Mouse (Mus musculus): ENCODE data around the gene Rbpj. TPM values are rescaled to one million over a fixed set of nuclear protein-coding genes. Genes with fewer than 3 reads are reported as not detected.
A peak's percentile ranks its signal among the peaks of the same experiment; 100 is the strongest.

Rbpj gene
- polyA plus RNA-seq, 1 experiment, result 5.2 TPM

GRCm38 (mm10) chr5:53577272-53577889 is 111.4 kb downstream of the Rbpj start:
- WGBS, result 73% methylated on average over 10 of the region's 10 CpGs
- Histone ChIP-seq H3K27me3 (ENCODE audit: control insufficient read depth, insufficient read depth, low read length) (no peaks in the 10 kb centered on the region), H3K27ac (ENCODE audit: insufficient read depth, low read depth, low read length) (no peak overlapping the region), H3K4me3 (ENCODE audit: low read depth, low read length) (no peak overlapping the region), H3K4me1 (ENCODE audit: control insufficient read depth, insufficient read depth, insufficient read length, low read length) (no peaks in the 10 kb centered on the region), H3K36me3 (ENCODE audit: control insufficient read depth, insufficient read depth, low read length) (no peaks in the 10 kb centered on the region)
- TF ChIP-seq POLR2A (IDR thresholded peaks at IDR 0.05; ENCODE audit: low read depth, low read length) (no peak), CTCF (IDR thresholded peaks at IDR 0.05; ENCODE audit: extremely low read depth, insufficient read length, insufficient replicate concordance, low read depth, low read length) (no peak)

DNA sequence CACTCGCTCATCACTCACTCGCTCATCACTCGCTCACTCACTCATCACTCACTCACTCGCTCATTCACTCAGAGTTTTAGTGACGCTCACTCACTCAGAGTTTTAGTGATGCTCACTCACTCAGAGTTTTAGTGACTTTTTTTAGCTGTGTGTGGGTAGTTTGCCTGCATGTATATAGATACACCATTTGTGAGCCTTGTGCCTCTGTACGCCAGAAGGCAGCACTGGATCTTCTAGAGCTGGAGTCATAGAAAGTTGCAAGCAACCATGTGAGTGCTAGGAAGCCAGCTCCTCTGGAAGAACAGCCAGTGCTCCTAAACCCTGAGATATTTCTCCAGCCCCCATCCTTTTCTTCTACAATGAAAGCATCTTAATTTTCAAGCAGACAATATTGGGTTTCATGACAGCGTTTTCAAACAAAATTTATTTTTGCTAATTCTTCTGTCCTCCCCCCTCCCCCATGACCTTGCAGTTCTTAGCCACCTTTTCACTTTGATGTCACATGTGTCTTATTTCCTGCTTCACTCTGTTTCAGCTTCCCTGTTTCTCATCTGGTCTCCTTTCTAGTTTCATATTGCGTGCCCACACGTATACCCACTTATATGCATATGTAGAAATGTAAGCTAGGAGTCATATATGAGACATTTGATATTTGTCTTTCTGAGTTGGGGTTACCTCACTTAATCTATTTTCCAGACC is 118.3 kb downstream of the Rbpj start:
- no peak for TF ChIP-seq POLR2A (IDR thresholded peaks at IDR 0.05; ENCODE audit: low read depth, low read length)
- no peak for TF ChIP-seq CTCF (IDR thresholded peaks at IDR 0.05; ENCODE audit: extremely low read depth, insufficient read length, insufficient replicate concordance, low read depth, low read length)
- Histone ChIP-seq H3K27ac (ENCODE audit: insufficient read depth, low read depth, low read length) (no peak overlapping the region), H3K4me3 (ENCODE audit: low read depth, low read length) (no peak overlapping the region), H3K4me1 (ENCODE audit: control insufficient read depth, insufficient read depth, insufficient read length, low read length) (peaks cover 2% of the 10 kb centered on the region; the same call in 1 of the 2 replicates), H3K27me3 (ENCODE audit: control insufficient read depth, insufficient read depth, low read length) (no peaks in the 10 kb centered on the region), H3K36me3 (ENCODE audit: control insufficient read depth, insufficient read depth, low read length) (no peaks in the 10 kb centered on the region)
- WGBS, result 85% methylated on average over 9 of the region's 9 CpGs

- TF ChIP-seq POLR2A (IDR thresholded peaks at IDR 0.05; ENCODE audit: low read depth, low read length), result no peak
- TF ChIP-seq CTCF (IDR thresholded peaks at IDR 0.05; ENCODE audit: extremely low read depth, insufficient read length, insufficient replicate concordance, low read depth, low read length), result no peak
- Histone ChIP-seq H3K36me3 (ENCODE audit: control insufficient read depth, insufficient read depth, low read length) (no peaks in the 10 kb centered on the region), H3K4me1 (ENCODE audit: control insufficient read depth, insufficient read depth, insufficient read length, low read length) (peaks cover 2% of the 10 kb centered on the region), H3K4me3 (ENCODE audit: low read depth, low read length) (peak overlapping the region; percentile 94), H3K27me3 (ENCODE audit: control insufficient read depth, insufficient read depth, low read length) (no peaks in the 10 kb centered on the region), H3K27ac (ENCODE audit: insufficient read depth, low read depth, low read length) (peak overlapping the region; percentile 56)
- WGBS, result 3% methylated on average over 29 of the region's 34 CpGs
These were observed 122.6 kb downstream of the Rbpj start for GRCm38 (mm10) chr5:53588421-53589171.

DNA sequence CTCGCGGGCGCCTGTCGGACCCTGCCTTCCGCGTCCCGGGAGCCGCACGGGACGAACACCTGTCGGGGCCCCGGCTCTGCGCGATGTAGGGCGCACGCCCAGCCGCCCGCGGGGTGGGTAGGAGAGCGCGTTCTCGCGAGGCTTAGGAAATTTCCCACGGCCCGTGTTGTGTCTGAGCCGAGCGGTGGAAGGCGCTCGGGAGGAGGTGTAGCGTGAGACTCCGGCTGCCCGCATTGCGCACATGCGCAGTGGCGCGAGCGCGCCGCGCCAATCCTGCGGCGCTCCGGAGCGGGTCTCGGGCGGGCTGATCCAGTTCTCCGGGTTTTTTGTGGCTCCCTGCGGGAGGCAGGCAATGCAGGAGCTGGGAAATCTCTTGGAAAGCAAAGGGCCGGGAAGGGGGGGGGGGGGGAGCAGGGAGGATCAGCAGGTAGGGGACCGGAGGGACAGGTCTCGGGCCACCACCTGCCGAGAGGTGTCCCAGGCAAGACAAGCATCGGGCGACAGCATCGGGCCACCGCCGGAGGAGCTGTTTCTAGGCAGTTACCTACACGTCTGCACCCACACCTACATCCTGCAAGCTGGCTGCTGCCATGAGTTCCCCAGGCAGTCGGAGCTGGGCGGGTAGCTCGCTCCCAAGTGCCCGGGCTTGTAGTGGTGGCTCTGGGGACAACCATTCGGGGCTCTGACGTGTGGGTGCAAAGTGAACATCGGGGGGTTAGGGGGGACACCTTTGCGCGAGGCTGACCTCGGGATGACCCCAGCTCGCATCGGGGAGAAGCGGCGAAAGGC is 123.4 kb downstream of the Rbpj start:
- H3K27ac ChIP-seq (ENCODE audit: insufficient read depth, low read depth, low read length), result peak overlapping the region; percentile 91
- no peaks in the 10 kb centered on the region for H3K27me3 ChIP-seq (ENCODE audit: control insufficient read depth, insufficient read depth, low read length)
- no peaks in the 10 kb centered on the region for H3K36me3 ChIP-seq (ENCODE audit: control insufficient read depth, insufficient read depth, low read length)
- H3K4me3 ChIP-seq (ENCODE audit: low read depth, low read length), result peak overlapping the region; percentile 94
- H3K4me1 ChIP-seq (ENCODE audit: control insufficient read depth, insufficient read depth, insufficient read length, low read length), result peaks cover 2% of the 10 kb centered on the region
- under 1% methylated on average over 71 of the region's 72 CpGs for WGBS
- no peak for TF ChIP-seq CTCF (IDR thresholded peaks at IDR 0.05; ENCODE audit: extremely low read depth, insufficient read length, insufficient replicate concordance, low read depth, low read length)
- no peak; the same call in 1 of the 2 replicates for TF ChIP-seq POLR2A (IDR thresholded peaks at IDR 0.05; ENCODE audit: low read depth, low read length)

DNA sequence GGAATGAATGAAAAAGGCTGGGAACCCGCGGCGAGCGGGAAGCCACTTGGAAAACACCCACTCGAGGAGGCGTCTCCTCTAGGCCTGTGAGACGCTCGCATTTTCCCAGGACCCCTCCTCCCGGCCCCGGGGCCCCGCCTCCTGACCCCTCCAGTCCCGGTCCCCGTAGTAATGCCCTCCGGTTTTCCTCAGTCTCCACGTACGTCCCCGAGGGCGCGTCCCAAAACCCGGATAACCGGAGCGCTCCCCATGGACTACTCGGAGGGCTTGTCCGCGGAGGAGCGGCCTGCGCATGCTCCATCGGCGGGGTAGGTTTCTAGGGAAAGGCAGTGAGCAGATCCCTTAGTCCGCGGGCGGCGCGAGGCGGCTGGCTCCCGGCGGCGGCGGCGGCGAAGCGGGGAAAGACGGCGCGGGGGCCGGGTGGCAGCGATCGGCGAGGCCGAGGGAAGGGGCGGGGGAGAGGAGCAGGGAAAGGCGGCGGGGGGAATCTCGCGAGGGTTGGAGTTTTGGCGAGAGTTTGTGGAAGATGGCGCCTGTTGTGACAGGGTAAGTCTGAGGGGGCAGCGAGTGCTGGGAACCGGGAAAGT is 124.3 kb downstream of the Rbpj start:
- H3K27me3 ChIP-seq (ENCODE audit: control insufficient read depth, insufficient read depth, low read length), result no peaks in the 10 kb centered on the region
- no peaks in the 10 kb centered on the region for H3K36me3 ChIP-seq (ENCODE audit: control insufficient read depth, insufficient read depth, low read length)
- 1% methylated on average over 59 of the region's 59 CpGs for WGBS
- peaks cover 2% of the 10 kb centered on the region for H3K4me1 ChIP-seq (ENCODE audit: control insufficient read depth, insufficient read depth, insufficient read length, low read length)
- TF ChIP-seq CTCF (IDR thresholded peaks at IDR 0.05; ENCODE audit: extremely low read depth, insufficient read length, insufficient replicate concordance, low read depth, low read length) (no peak), POLR2A (IDR thresholded peaks at IDR 0.05; ENCODE audit: low read depth, low read length) (peak; percentile 60)
- H3K27ac ChIP-seq (ENCODE audit: insufficient read depth, low read depth, low read length), result peak overlapping the region; percentile 91
- H3K4me3 ChIP-seq (ENCODE audit: low read depth, low read length), result peak overlapping the region; percentile 94

DNA sequence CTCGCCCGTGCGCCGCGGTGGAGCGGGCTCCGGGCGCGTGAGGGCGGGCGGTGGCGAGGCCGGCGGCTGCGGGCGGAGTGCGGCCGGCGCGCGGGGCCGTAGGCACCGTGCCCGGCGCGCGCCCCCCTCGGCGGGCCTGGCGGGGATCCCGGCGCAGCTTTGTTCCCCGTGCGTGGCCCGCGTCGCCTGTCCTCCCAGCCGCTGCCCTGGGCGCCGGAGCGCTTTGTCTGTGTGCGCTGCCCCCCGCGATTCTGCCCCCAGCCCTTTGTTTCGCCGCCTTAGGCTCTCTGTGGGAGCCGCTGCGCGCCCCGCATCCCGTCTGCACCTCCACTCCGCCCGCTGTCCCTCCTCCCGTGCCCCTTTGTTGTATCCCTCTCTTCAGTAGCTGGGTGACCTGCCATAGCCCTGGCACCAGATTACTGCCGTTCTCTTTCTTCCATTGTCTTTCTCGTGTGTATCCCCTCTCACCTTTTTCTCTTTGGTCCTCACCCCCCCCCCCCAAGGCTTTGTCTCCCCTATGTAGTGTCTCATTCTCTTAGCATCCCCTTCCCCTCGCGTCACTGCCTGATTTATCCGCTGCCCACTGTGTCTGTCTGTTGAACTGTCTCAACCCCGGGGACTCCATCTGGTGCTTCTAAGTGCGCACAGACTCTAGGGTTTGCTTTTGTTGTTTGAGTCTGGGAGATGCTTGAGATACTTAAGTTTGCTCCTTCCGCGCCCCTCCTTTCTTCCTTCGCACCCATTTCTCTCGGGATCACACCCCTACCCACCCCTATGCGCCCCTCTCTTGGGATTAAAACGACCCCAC is 125.1 kb downstream of the Rbpj start:
- WGBS, result 9% methylated on average over 65 of the region's 67 CpGs
- H3K4me3 ChIP-seq (ENCODE audit: low read depth, low read length), result peak overlapping the region; percentile 94
- TF ChIP-seq CTCF (IDR thresholded peaks at IDR 0.05; ENCODE audit: extremely low read depth, insufficient read length, insufficient replicate concordance, low read depth, low read length) (no peak), POLR2A (IDR thresholded peaks at IDR 0.05; ENCODE audit: low read depth, low read length) (no peak)
- H3K27ac ChIP-seq (ENCODE audit: insufficient read depth, low read depth, low read length), result peak overlapping the region; percentile 61
- no peaks in the 10 kb centered on the region for H3K27me3 ChIP-seq (ENCODE audit: control insufficient read depth, insufficient read depth, low read length)
- peaks cover 2% of the 10 kb centered on the region for H3K4me1 ChIP-seq (ENCODE audit: control insufficient read depth, insufficient read depth, insufficient read length, low read length)
- no peaks in the 10 kb centered on the region for H3K36me3 ChIP-seq (ENCODE audit: control insufficient read depth, insufficient read depth, low read length)

Measured in small intestine, adult 2 months (tissue).